Mouse (Mus musculus) frontal cortex, postnatal 14 days (tissue): ENCODE results near the gene Zrsr1.

Experiments
- DNase-seq, 2 experiments: peaks; one replicate each; pipeline ENCODE4 v3.0.0; 2022; ENCODE audit warnings: low spot score in 2 of 2

Gene Zrsr1

GRCm38 (mm10) chr11:22972746-22973526 is 1.1 kb downstream of the Zrsr1 start:
- DNase-seq, result peak; percentile 79 to 81

GRCm38 (mm10) chr11:22973599-22973998 is 1.8 kb downstream of the Zrsr1 start:
- no peak for DNase-seq

GRCm38 (mm10) chr11:22978215-22978614 is 6.4 kb downstream of the Zrsr1 start:
- no peak for DNase-seq

GRCm38 (mm10) chr11:22978711-22979110 is 6.9 kb downstream of the Zrsr1 start:
- DNase-seq, result no peak

GRCm38 (mm10) chr11:22979221-22979620 is 7.4 kb downstream of the Zrsr1 start:
- DNase-seq, result no peak

DNA sequence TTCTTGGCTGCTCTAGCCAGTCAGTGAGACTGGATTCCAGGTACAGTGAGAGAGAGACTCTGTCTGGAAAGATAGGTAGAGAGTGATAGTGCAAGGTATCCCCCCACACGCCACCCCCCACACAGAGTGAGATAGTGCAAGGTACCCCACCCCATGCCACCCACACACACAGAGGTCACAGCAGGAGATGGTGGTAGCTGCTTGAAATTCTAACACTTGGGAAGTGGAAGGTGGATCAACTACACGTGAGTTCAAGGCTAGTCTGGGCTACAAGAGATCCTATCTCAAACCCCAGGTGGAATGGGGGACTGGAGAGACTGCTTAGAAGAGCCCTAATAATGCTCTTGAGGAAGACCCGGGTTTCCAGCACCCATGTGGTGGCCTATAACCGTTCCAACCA is 9.2 kb downstream of the Zrsr1 start:
- DNase-seq, result no peak

GRCm38 (mm10) chr11:22981543-22981950 is 9.7 kb downstream of the Zrsr1 start:
- DNase-seq, result no peak

GRCm38 (mm10) chr11:22981984-22982757 is 10.4 kb downstream of the Zrsr1 start, which contains the start of the genes Gm28048 and Commd1:
Gene Gm28048 (minus strand): TSS chr11:22982090.
Gene Commd1 (minus strand): TSS chr11:22982382.
- peak; percentile 88 to 94 for DNase-seq

- no peak for DNase-seq
Observed at GRCm38 (mm10) chr11:22982846-22983245, 11.0 kb downstream of the Zrsr1 start.

DNA sequence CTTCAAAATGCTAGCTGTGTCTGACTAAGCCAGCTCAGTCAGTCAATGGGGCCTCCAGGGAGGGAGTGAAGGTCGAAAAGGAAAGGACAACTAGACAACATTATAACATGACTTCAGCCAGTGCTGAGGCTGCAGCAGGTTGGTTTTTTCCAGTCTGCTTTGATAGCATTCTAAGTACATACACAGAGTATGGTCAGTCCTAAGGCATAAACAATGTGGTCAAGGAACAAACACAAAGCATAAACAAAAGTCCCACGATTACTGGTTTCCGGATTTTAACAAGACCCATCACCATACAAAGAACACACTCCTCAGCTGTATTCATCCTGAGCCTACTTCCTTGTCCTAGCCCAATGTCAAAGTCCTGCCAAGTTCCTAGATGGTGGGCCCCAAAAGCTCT is 13.7 kb downstream of the Zrsr1 start:
- DNase-seq, result no peak

DNA sequence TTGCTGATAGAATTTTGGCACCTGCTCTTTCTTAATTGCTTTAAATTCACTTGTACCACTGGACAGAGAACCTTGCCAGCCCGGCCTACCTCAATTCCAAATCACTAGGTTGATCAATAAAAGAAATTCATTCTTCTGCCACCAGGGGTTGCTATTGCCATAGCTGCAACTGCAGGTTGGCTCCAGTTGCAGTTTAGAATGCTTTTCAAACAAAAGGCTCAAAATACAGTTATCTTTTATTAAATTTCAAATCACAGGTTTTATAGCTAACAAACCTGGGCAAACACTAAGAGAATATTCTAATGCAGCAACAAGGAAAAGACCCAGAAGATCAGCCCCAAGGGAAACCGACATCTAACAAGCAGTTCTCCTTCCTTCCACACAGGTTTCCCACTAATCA is 15.6 kb downstream of the Zrsr1 start:
- no peak for DNase-seq

DNA sequence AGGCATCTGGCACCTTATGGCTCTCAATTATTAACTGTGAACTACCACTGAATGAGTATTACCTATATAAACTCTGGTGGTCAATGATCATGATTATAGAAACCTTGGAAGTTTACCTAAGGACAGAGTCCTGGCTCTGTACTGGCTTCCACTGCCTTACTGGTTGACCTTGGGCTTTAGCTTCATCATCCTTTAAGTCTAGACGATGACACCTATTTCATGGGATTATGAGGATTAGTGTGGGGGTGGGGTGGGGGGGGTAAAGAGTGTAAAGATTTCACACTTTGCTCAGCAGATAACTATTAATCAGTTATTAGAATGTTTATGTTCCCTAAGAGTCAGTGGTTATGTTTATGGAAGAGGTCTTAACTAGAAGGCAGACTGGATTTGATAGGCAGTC is 18.0 kb downstream of the Zrsr1 start:
- no peak for DNase-seq

- DNase-seq, result peak; percentile 85 to 88
Observed at GRCm38 (mm10) chr11:22990393-22991126, 18.8 kb downstream of the Zrsr1 start, which contains the start of gene Cct4. Gene Cct4 (plus strand): TSS chr11:22990519.

DNA sequence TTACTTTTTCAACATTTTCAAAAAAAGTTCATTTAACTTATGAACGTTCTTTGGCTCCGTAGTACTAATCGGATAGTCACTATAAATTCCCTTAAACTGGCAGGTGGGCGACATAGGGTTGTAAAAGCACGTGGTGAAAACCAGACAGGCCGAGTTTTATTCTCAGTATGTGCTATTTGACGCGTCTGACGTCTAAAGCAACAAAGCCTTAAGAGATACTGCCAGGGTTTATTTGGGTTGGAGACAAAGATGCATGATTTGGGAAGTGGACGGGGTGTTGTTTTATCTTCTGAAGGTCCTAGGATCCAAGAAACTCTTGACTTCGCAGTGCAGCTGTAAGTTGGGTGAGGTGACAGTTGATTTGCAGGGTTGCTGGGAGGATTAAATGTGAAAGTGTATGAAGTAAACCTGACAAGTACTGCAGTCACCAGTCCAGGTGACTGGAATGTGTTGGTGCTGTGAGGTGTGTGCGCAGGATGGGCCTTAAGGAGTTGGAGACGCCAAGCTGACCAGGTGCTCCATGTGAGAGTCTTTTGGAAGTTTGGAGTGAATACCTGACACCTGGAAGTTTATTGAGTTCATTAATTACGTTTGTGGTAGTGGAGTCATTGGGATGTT is 19.5 kb downstream of the Zrsr1 start:
- no peak for DNase-seq

- DNase-seq, result no peak
Observed at GRCm38 (mm10) chr11:22994271-22994670, 22.5 kb downstream of the Zrsr1 start.

- DNase-seq, result no peak
Observed at GRCm38 (mm10) chr11:22995461-22995860, 23.7 kb downstream of the Zrsr1 start.

GRCm38 (mm10) chr11:22998308-22998707 is 26.5 kb downstream of the Zrsr1 start:
- no peak for DNase-seq

GRCm38 (mm10) chr11:23005276-23005675 is 33.5 kb downstream of the Zrsr1 start:
- DNase-seq, result no peak

DNA sequence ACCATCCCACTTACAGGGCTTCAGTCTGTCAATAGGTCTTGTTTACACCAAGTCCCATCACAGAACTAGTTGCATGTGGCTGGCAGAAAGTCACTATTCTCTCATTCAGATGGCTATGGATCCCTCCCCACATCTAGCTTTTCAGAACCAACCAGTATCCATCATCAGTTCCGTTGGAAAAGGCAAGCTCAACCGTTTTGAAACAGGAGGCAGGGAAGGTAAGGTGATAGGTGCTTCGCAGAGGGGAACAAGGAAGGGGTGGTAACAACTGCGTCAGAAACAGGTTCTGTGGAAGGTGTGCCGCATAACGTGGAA is 35.3 kb downstream of the Zrsr1 start:
- DNase-seq, result no peak

GRCm38 (mm10) chr11:23007481-23008180 is 35.8 kb downstream of the Zrsr1 start, which contains the start of gene Fam161a:
Gene Fam161a (plus strand): TSS chr11:23007531.
- peak; percentile 61 to 65 for DNase-seq

DNA sequence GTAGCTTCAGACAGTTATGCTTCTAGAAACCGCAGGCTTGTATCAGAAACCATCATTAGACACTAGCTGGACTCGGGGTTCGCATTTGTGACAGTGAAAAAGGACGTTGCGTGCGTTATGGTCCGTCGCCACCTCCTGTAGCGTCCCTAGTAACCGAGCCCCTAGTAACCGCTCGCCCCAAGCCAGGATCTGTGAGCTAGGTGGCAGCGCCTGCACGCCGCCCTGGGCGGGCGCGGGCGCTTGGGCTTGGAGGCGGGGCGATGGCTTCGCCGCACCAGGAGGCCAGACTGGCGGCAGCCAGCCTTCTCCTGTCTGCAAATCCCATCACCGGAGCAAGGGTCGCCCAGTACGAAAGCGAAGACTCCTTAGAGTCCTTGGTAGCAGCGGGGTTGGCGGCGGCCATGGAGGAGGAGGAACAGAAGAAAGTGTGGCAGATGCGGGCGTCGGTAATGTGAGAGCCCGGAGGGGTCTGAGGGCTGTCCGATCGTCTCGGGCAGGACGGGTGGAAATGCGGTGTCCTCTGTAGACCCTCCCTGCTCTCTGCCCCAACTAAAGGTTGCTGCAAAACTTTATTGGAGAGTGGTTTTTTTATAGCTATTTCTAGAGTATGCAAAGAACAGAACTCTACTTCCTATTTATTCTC is 36.5 kb downstream of the Zrsr1 start:
- DNase-seq, result peak; percentile 71
